Comparison of ENCODE assay signal across 24 mouse cellular contexts in genomic region chr6:38083204-38083603, GRCm38 (mm10). TPM values are rescaled to one million over a fixed set of nuclear protein-coding genes. Genes with fewer than 3 reads are reported as not detected.
"Had no signal": no experiment of that assay in that cellular context is flagged by ENCODE, and none has a peak within 500 bp of the region (broad histone marks: within the 10 kb centered on the region; RNA-seq: fewer than 3 reads in every experiment).

No protein-coding gene starts in this region.

- H3K4me2 ChIP-seq: lung, embryonic 15.5 days; midbrain, embryonic 12.5 days; neural tube, embryonic 12.5 days had no signal

- H3K9me3 ChIP-seq: lung, embryonic 15.5 days; midbrain, embryonic 10.5 days; midbrain, embryonic 12.5 days; neural tube, embryonic 12.5 days had no signal

- H3K27ac ChIP-seq: liver, embryonic 14.5 days; lung, embryonic 15.5 days; midbrain, embryonic 10.5 days; midbrain, embryonic 12.5 days; neural tube, embryonic 12.5 days had no signal

- H3K36me3 ChIP-seq: lung, embryonic 15.5 days; midbrain, embryonic 10.5 days; midbrain, embryonic 12.5 days; neural tube, embryonic 12.5 days had no signal

- H3K9ac ChIP-seq: liver, embryonic 14.5 days; lung, embryonic 15.5 days; midbrain, embryonic 12.5 days; neural tube, embryonic 12.5 days had no signal

- DNase-seq: lung, adult 18-20 months; lung, postnatal 10 days; lung, postnatal 4 days; midbrain, embryonic 14.5 days; right cerebral cortex, postnatal 25 days; right cerebral cortex, postnatal 4 days; spleen, adult 18-20 months; thymus, adult 18-20 months; thymus, postnatal 14 days; thymus, postnatal 36 days had no signal

- H3K4me3 ChIP-seq: lung, embryonic 15.5 days; midbrain, embryonic 10.5 days; midbrain, embryonic 12.5 days; neural tube, embryonic 12.5 days had no signal

- H3K27me3 ChIP-seq: lung, embryonic 15.5 days; midbrain, embryonic 12.5 days; neural tube, embryonic 12.5 days had no signal

- H3K4me1 ChIP-seq: midbrain, embryonic 12.5 days; neural tube, embryonic 12.5 days had no signal

RNA-seq across cellular contexts. Expression of gene Tmem213, which starts 25.9 kb away (rescaled TPM):
- total RNA-seq: megakaryocyte, adult 5-6 weeks; megakaryocyte-erythroid progenitor cell, adult 5-6 weeks; midbrain, postnatal 0 days; monocyte, adult 5-6 weeks; neutrophil, adult 5-6 weeks had no signal
- polyA plus RNA-seq: liver, embryonic 14.5 days; liver, embryonic 16.5 days; midbrain, embryonic 10.5 days; midbrain, embryonic 12.5 days; midbrain, embryonic 14.5 days; neural tube, embryonic 12.5 days; neural tube, embryonic 14.5 days; small intestine, adult 2 months; testis, adult 2 months had no signal

RNA-seq across cellular contexts. Expression of gene Svopl, which starts 36.4 kb away (rescaled TPM):
- total RNA-seq: megakaryocyte, adult 5-6 weeks; megakaryocyte-erythroid progenitor cell, adult 5-6 weeks; monocyte, adult 5-6 weeks; neutrophil, adult 5-6 weeks had no signal

RNA-seq across cellular contexts. Expression of gene Atp6v0a4, which starts 41.2 kb away (rescaled TPM):
- total RNA-seq: megakaryocyte, adult 5-6 weeks; monocyte, adult 5-6 weeks; neutrophil, adult 5-6 weeks had no signal
- polyA plus RNA-seq: midbrain, embryonic 10.5 days; midbrain, embryonic 12.5 days; midbrain, embryonic 14.5 days; small intestine, adult 2 months had no signal
